Mouse (Mus musculus) liver (tissue): Measurements from ENCODE around the gene Cdh12.

ENCODE experiments used
- DNase-seq: peaks from one replicate; pipeline ENCODE4 v3.0.0-alpha.2; 2020; ENCODE audit warnings: mixed read lengths

Gene Cdh12

GRCm38 (mm10) chr15:21393080-21393479 lies 944.0 kb downstream of the Cdh12 start:
- no peak for DNase-seq

DNA sequence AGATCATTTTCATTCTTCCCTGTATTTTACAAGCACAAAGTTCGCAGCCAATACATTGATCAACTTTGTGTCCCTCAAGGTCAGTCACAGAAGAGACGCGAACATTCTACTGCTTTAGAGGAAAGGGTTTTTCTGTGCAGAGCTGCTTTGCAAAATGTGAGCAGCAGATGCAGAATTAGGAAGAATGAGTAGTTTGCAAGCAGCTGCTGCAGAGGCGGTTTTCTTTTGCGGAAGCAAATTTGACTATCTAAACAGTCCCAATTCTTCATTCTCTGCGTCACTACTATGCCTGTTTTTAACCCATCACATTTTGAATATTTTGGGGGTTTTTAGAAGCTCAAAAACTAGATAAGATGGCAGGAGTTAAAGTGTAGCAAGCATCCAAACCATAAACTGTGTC lies 956.1 kb downstream of the Cdh12 start:
- DNase-seq: no peak

GRCm38 (mm10) chr15:21407324-21408044 lies 958.4 kb downstream of the Cdh12 start:
- no peak for DNase-seq

DNA sequence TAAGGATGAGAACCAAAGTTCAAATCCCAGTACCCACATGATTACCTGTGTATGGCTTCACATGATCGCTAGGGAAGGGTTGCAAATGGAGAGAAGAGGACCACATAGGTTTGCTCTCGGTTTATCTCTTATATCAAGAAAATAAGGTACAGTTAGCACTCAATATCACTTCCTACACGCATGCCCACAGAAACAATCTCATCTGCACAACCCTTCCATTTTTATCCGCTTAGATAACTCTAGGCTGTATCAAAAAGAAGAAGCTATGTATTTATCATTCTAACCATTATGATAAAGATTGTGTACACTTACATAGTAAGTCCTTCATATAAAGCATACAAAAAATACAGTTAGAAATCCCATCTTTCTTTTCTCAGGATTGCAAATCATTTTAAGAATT lies 988.3 kb downstream of the Cdh12 start:
- DNase-seq: no peak

DNA sequence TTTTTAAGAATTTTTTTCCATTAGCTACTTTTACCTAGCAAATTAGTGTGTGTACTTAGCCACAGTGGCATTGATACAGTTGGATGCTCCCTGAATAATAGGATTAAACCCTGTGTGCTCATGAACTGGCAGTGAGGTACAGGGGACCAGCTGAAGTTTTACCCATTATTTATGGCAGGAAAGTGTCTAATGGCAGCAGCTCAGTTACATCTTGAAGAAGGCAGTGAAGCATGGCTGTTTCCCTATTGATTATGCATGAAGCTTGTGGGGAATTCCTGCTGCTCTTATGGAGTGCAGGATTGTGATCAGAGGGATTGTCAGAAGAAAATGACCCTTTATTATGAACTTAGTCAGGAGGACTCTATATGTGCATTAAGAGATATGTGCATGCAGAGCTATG lies 988.9 kb downstream of the Cdh12 start:
- no peak for DNase-seq

DNA sequence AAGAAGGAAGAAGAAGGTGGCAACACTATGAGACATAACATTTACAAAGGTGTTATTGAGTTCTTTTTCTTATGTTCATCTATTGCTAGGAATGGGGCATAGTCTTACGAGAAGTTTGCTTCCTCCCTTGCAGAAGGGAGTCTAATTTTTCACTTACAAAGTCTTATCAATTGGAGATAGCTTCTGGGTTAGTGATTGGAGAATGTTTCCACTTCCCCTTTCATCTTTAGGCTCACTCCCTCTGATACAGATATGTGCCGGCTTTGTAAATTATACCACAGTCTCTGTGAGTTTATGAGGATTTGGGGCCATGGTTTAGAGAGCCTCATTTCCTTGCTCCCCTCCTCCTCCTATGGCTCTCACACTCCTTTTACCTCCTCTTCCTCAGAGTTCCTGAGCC lies 1009.0 kb downstream of the Cdh12 start:
- no peak for DNase-seq

DNA sequence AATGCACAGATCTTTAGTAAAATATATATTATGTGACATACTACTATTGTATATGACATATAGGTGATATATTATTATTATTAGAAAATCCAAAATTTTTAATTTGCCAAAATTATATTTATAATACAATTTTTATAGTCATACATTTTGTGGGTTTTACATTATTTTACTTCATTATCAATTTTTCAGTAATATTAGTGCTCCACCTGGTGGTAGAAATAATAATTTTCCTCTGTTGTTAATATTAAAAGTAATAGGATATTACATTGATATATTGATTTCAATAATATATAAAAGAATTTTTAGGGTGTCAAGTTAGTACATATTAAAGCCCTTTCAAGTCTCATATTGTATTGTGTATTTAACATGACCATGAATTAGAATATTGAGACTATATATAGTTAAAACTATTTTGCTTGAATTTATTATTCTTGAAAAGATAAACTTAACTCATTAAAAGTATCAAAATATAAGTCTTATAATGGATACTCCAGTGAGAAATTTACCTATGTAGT lies 1070.3 kb downstream of the Cdh12 start:
- DNase-seq: no peak

- DNase-seq: no peak
Observed at GRCm38 (mm10) chr15:21530804-21531203, 1081.7 kb downstream of the Cdh12 start.

GRCm38 (mm10) chr15:21536909-21537308 lies 1087.8 kb downstream of the Cdh12 start:
- no peak for DNase-seq

DNA sequence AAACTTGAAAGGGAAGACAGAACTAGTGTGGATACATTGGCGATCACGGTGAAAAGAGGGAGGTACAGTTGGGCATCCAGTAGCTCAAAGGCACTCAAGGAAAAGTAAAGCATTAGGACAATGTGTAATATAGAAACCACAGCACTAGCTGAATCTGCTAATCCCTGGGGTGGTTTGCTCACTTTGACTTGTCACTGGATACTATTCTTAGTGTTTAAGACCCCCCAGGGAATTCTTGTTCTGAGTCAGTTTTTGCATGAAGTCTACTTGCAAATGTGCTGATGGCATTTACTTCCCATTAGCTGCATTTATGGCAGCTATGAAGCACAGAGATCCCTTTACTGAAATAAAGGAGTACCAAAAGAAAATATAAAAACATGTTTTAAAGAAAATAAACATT lies 1095.7 kb downstream of the Cdh12 start:
- no peak for DNase-seq

DNA sequence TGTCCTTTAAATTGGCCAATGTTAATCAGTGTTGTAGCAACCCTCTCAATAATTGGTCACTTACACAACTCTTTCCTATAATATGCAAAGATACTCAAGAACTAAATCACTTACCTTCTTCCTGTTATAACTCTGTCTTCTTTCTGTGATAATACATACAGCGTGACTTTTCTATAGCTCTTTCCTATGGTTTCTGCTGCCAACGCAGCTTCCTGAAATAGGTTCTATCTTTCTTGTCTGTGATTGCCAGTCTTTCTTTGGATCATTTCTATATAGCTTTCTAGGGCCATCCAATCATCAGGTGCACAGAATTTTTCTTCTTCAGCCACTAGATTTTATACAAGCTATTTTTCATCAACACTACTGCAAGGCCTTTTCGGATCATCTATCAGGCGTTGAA lies 1106.9 kb downstream of the Cdh12 start:
- no peak for DNase-seq

DNA sequence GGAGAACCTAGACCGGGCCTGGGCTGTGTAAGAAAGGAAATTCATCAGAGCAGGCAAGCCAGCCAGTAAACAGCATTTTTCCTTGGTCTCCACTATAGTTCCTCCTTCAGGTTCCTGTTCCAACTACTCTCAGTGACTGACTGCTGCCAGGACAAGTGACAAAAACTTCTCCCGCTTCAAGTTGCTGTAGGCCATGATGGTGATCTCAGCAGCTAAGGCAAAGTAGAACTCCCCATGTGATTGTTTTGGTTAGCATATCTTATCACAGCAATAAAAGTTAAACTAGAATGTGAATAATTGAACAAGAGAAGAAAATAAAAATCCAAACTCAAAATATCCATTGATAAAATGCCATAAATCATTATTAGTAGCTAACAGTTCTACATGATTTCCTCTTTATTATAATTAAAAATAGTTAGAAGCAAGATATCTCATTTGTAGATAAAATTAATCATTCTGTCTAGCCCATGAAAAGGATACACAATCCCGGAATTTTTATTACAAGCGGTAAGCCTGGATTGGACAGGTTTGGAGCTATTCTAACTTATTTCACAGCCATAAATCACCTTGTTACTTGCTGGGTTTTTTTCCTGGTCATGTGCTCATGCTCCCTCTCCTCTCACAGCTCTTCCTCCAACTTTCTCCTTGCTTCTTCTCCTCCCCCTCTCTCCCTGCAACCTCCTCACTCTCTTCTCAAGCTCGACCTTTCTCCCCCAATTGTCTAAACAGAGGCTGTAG lies 1117.4 kb downstream of the Cdh12 start:
- no peak for DNase-seq

DNA sequence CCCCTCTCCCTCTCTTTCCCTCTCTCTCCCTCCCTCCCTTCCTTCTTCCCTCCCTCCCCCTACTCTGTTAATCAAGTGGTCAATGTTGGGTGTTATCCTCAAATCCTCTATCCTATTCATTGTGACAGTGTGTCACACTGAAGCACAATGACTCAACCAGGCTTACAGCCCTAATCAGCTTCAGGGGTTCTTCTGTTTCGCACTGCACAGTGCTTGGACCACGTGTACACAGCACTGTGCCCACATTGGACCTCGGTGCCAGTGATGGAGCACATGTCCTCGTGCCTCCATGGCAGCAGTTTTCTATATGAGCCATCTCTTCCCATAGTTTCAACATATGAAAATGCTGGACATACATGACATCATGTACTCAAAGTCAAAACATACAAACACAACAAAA lies 1155.4 kb downstream of the Cdh12 start:
- no peak for DNase-seq
